Mouse (Mus musculus) heart, embryonic 13.5 days (tissue): ENCODE data around the gene Mcrs1. TPM values are rescaled to one million over a fixed set of nuclear protein-coding genes. Genes with fewer than 3 reads are reported as not detected.

ENCODE experiments used
- ATAC-seq: fragments of 200-750 bp; cut with Nextera tagmentation; 2 replicates; pipeline ENCODE4 v1.8.0; 2017; ENCODE audit warnings: moderate TSS enrichment; ENCODE audit not compliant: insufficient number of reproducible peaks, low FRiP score, low TSS enrichment; ENCODE audit errors: extremely low read depth
- H3K27ac ChIP-seq: fragments of 300-500 bp; sonication (generic); replicated peaks from 2 replicates; pipeline ENCODE4 v1.5.1; 2015; ENCODE audit warnings: moderate library complexity, mild to moderate bottlenecking, inconsistent platforms
- H3K27me3 ChIP-seq: fragments of 300-500 bp; sonication (generic); replicated peaks from 2 replicates; pipeline ENCODE4 v1.6.1; 2015; ENCODE audit warnings: mild to moderate bottlenecking, inconsistent platforms
- H3K36me3 ChIP-seq: fragments of 300-500 bp; sonication (generic); 2 replicates; pipeline ENCODE4 v1.6.1; 2015; ENCODE audit warnings: mild to moderate bottlenecking, inconsistent platforms
- H3K4me1 ChIP-seq: fragments of 300-500 bp; sonication (generic); 2 replicates; pipeline ENCODE4 v1.6.1; 2015; ENCODE audit warnings: inconsistent platforms
- H3K4me2 ChIP-seq: fragments of 300-500 bp; sonication (generic); 2 replicates; pipeline ENCODE4 v1.6.1; 2015; ENCODE audit warnings: inconsistent platforms, mild to moderate bottlenecking, moderate library complexity
- H3K4me3 ChIP-seq: fragments of 300-500 bp; sonication (generic); 2 replicates; pipeline ENCODE4 v1.5.1; 2015; ENCODE audit warnings: moderate library complexity, mild to moderate bottlenecking, inconsistent platforms
- H3K9ac ChIP-seq: fragments of 300-500 bp; sonication (generic); 2 replicates; pipeline ENCODE4 v1.6.1; 2015; ENCODE audit warnings: inconsistent platforms, mild to moderate bottlenecking, moderate library complexity
- H3K9me3 ChIP-seq: fragments of 300-500 bp; sonication (generic); 2 replicates; pipeline ENCODE4 v1.6.1; 2016; ENCODE audit warnings: inconsistent platforms
- WGBS: fragments of 180-500 bp; shearing (Covaris S2); methylation state at CpG from one replicate; pipeline ENCODE4 v1.1.7; 2015; ENCODE audit warnings: mixed read lengths; 5-methylcytosine and 5-hydroxymethylcytosine counted together
- polyA plus RNA-seq: library from polyadenylated mRNA; unstranded; fragments of >200 nt; fragmentation: Nextera tagmentation; extraction: Ambion mirVana; gene quantifications from 2 replicates; pipeline ENCODE4 v1.2.1, GENCODE M21; 2015

The Mcrs1 gene
- polyA plus RNA-seq, 1 experiment from 2014 or later, result 149 TPM

DNA sequence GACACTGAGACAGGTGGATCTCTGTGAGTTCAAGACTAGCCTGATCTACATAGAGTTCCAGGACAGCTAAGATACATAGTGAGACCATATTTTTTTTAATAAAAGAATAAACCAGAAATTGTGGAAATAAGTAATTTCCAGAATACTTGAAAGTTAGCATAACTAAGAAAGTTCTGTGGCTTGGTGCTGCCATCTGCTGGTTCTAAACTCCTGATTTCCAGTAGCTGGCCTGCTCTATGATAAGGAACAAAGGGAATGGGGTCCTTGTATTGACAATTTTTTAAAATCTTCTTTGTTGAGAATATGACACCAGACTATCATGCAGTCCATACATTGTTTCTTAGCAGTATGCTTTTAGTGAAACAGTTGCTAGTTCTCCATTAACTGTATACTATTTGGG, 53.0 kb downstream of the Mcrs1 start:
- Histone ChIP-seq H3K4me3 (no peak overlapping the region), H3K27me3 (no peaks in the 10 kb centered on the region), H3K27ac (no peak overlapping the region), H3K36me3 (peaks cover 75% of the 10 kb centered on the region), H3K4me2 (no peak overlapping the region), H3K9me3 (no peaks in the 10 kb centered on the region), H3K4me1 (no peaks in the 10 kb centered on the region), H3K9ac (no peak overlapping the region)
- no peak for ATAC-seq

- no peak overlapping the region for H3K27ac ChIP-seq
- WGBS, result 81% methylated on average over 6 of the region's 6 CpGs
- H3K9ac ChIP-seq, result no peak overlapping the region
- H3K9me3 ChIP-seq, result no peaks in the 10 kb centered on the region
- peaks cover 74% of the 10 kb centered on the region for H3K36me3 ChIP-seq
- no peaks in the 10 kb centered on the region for H3K27me3 ChIP-seq
- no peak overlapping the region for H3K4me3 ChIP-seq
- ATAC-seq, result no peak
- H3K4me1 ChIP-seq, result no peaks in the 10 kb centered on the region
- no peak overlapping the region for H3K4me2 ChIP-seq
These were observed 56.7 kb downstream of the Mcrs1 start for GRCm38 (mm10) chr15:99195043-99195442.

DNA sequence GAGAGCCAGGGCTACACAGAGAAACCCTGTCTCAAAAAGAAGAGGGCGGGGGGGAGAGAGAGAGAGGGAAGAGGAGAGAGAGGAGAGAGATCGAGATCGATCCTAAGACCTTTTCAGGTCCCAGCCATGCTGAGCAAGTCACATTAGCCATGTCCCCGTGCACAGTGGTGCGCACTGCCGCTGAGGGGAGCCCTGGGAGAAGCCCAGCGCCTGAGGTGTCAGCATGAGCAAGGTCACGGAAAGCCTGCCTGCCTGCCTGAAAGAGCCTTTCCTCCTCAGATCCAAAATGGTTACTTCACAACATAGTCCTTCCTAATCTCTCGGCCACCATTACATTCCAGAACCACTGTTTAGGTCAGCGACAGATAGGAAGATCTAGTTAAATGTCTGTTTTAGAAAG, 57.4 kb downstream of the Mcrs1 start:
- Histone ChIP-seq H3K4me1 (no peaks in the 10 kb centered on the region), H3K4me3 (no peak overlapping the region), H3K27me3 (no peaks in the 10 kb centered on the region), H3K9ac (no peak overlapping the region), H3K4me2 (no peak overlapping the region), H3K27ac (no peak overlapping the region), H3K9me3 (no peaks in the 10 kb centered on the region), H3K36me3 (peaks cover 74% of the 10 kb centered on the region)
- WGBS, result 78% methylated on average over 10 of the region's 10 CpGs
- ATAC-seq, result no peak

Other genes with a start within 250 kb of the Mcrs1 start
- gene Tuba1c, start 222.1 kb downstream of the Mcrs1 start, polyA plus RNA-seq, result 150 and 158 TPM in 2 replicates
- gene Prph, start 196.8 kb downstream of the Mcrs1 start, polyA plus RNA-seq, result 0.56 and 1.7 TPM in 2 replicates
- gene Troap, start 177.4 kb downstream of the Mcrs1 start, polyA plus RNA-seq, result 27.1 and 27.8 TPM in 2 replicates
- 0.16 and 0.25 TPM in 2 replicates for gene C1ql4, start 164.1 kb downstream of the Mcrs1 start, polyA plus RNA-seq
- 1.0 and 1.8 TPM in 2 replicates for gene Dnajc22, start 158.8 kb downstream of the Mcrs1 start, polyA plus RNA-seq
- gene Spats2, start 126.0 kb downstream of the Mcrs1 start, polyA plus RNA-seq, result 31.8 and 34.5 TPM in 2 replicates
- gene Kcnh3, start 27.1 kb downstream of the Mcrs1 start, polyA plus RNA-seq, result 0.19 and 0.45 TPM in 2 replicates
- gene Prpf40b, start 43.1 kb upstream of the Mcrs1 start, polyA plus RNA-seq, result 37.4 and 41.5 TPM in 2 replicates
- 0.40 and 0.52 TPM in 2 replicates for gene Fam186b, start 43.9 kb upstream of the Mcrs1 start, polyA plus RNA-seq
- 12.9 and 13.0 TPM in 2 replicates for gene Fmnl3, start 118.5 kb upstream of the Mcrs1 start, polyA plus RNA-seq
- 248 and 251 TPM in 2 replicates for gene Tmbim6, start 140.9 kb upstream of the Mcrs1 start, polyA plus RNA-seq
- 6.8 and 7.7 TPM in 2 replicates for gene Nckap5l, start 205.8 kb upstream of the Mcrs1 start, polyA plus RNA-seq
- gene Bcdin3d, start 222.8 kb upstream of the Mcrs1 start, polyA plus RNA-seq, result 10.5 and 13.7 TPM in 2 replicates